Mouse (Mus musculus): ENCODE results near the gene Jtb. TPM values are rescaled to one million over a fixed set of nuclear protein-coding genes. Genes with fewer than 3 reads are reported as not detected.

The Jtb gene
- total RNA-seq, 2 experiments from 2014 or later = 45.0 to 45.3 TPM

DNA sequence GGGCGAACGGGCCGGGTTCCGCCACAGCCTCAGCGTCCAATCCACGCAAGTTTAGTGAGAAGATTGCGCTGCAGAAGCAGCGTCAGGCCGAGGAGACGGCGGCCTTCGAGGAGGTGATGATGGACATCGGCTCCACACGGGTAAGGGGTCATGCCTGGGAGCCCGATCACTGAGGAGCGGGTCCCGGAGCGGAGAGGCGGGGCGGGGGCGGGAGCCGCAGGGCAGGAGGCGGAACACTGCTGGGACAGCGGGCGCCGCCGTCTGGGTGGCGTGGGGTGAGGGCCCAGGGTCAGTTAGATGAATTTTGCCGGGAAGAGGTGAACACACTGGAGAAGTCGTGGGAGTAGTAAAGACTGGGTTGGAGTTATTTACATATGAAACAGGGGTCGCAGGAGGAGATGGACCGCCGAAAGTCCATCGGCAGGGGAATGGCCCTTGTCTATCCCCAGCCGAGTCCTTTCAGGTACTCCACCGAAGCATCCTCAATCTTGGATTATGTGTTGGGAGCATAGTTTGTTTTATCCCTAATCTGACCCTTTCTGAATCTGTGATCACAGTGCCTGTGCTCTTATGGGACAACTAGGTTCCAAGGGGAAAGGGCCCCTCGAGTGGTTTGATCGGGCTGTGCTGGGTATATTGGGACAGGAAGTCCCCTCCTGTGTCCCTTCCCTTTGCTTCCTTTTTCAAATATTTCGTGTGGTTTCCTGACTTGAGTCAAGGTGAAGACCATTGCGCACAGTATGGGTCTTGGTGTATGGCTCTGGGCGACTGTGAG lies 23.2 kb downstream of the Jtb start:
- intact Hi-C loops (cut with DNase I) = no loop called here
- DNase-seq (ENCODE audit: low spot score in 2 of 2) = no peak

DNA sequence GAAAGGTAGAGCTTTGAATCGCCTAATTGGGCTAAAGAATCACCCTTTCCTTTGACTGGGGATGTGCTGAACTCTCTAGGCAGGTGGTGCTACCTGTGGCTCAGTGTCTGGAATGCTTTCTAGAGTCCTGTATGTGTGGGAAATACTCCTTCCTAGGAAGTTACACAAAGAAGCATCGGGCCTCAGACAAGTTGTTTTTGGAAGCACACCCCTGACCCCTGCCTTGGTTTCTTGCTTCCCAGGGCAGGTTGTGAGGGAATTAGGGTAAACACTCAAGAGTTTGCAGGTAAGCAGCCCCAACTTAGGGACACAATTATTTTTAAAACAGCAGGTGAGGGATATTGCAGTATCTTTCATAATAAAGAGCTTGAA lies 23.8 kb downstream of the Jtb start:
- DNase-seq (ENCODE audit: low spot score in 2 of 2) = no peak
- intact Hi-C loops (cut with DNase I) = no loop called here

DNA sequence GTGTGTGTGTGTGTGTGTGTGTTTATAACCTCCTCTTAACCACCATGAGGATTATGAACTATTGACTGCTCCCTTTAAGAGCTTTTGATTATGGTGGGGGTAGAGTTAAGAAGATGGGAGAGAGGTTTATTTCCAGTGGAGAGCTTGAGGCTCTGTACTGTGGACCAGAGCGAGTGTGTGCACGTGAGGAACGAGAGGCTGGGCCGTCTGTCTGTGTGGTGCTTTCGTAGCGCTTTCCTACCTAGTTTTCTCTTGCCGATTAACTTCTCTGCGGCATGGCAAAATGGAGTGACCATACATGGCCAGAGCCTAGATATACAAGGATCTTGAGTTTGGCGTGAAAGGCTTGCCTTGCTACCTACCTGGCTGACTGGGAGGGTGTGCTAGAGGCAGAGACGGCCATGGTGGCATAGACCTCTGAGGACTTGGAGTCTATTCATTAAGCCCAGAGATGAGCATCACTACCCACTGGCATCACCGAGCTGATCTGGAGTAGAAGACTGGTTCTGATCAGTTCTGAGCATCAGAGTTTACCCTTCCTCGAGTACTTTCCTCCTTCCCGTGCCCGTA lies 24.5 kb downstream of the Jtb start:
- no peak for DNase-seq (ENCODE audit: low spot score in 2 of 2)
- intact Hi-C loops (cut with DNase I) = no loop called here

DNA sequence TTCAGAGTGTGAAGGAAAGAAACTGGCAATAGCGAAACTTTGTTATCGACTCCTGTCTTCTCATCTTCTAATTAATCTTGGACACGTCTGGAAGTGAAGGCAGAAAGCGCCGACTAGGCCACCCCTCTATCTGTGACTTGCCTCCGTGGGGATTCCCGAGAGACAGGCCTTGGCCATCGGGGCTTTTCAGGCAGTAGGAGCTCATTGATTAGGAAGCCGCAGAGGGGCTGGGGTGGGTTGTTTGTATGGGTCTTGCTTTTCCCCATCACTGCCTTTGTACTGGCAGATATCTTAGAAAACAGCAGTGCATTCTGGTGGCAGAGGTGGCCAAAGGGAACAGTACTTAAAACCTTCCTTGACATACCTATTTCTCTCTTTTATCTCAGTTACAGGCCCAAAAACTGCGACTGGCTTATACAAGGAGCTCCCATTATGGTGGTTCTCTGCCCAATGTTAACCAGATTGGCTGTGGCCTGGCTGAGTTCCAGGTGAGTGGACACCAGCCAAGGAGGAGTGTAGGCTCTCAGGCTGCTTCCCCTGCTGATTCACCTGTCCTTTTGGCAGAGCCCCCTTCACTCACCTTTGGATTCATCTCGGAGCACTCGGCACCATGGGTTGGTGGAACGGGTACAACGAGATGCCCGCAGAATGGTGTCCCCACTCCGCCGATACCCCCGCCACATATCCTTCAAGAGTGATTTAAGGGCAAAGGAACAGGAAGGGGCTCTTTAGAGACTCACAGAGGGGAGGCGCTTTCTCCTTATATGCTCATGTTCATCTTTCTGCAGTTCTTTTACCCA lies 25.5 kb downstream of the Jtb start:
- intact Hi-C loops (cut with DNase I) = no loop called here
- DNase-seq (ENCODE audit: low spot score in 2 of 2) = no peak

DNA sequence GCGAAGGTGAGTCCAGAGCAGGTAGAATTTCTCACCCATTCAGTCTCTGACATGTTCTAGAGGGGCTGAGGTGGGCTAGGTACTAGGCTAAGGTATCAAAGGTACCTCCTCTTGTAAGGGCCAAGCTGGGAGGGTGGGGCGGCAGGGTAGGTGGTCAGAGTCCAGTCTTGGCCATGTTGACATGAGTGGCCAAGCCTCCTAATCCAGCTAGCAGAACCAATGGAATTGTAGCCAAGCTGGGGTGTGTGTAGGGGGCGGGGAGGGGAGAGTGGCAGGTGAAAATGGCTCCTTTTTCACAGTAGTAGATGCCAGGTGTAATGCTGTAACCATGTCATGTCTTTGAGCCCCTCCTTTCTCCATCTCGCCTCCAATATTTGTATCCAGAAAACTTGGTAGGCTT lies 27.1 kb downstream of the Jtb start:
- no peak for DNase-seq (ENCODE audit: low spot score in 2 of 2)
- intact Hi-C loops (cut with DNase I) = no loop called here

GRCm38 (mm10) chr3:90263121-90263771 lies 31.8 kb downstream of the Jtb start:
- DNase-seq (ENCODE audit: low spot score in 2 of 2) = no peak
- intact Hi-C loops (cut with DNase I) = loop anchor here (10.0 kb wide), 1 partner anchor 112 kb away; no protein-coding TSS in a partner anchor

DNA sequence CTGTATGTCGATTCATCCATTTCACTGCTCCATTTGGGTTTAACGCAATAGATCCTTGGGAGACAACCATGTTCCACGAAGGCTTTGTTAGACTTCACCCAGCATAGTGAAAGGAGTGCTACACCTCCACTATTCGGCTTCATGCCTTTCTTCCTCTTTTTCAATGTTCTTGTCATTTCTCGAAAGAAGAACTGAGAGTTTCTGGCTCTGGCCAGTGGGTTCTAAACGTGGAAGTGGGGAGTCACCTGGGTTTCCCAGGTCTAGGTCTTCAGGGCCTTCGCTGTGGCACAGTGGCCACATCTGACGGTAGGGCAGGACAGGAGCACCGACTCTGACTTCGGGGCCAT lies 33.3 kb downstream of the Jtb start:
- no peak for DNase-seq (ENCODE audit: low spot score in 2 of 2)
- intact Hi-C loops (cut with DNase I) = loop anchor here (10.0 kb wide), 1 partner anchor 110 kb away; no protein-coding TSS in a partner anchor

- intact Hi-C loops (cut with DNase I) = loop anchor here (10.0 kb wide), 1 partner anchor 110 kb away; no protein-coding TSS in a partner anchor
- peak; percentile 88 to 89 for DNase-seq (ENCODE audit: low spot score in 2 of 2)
Observed at GRCm38 (mm10) chr3:90265034-90265931, 33.9 kb downstream of the Jtb start, which contains the start of gene Dennd4b. Gene Dennd4b, plus strand, starts transcription at chr3:90265185.

DNA sequence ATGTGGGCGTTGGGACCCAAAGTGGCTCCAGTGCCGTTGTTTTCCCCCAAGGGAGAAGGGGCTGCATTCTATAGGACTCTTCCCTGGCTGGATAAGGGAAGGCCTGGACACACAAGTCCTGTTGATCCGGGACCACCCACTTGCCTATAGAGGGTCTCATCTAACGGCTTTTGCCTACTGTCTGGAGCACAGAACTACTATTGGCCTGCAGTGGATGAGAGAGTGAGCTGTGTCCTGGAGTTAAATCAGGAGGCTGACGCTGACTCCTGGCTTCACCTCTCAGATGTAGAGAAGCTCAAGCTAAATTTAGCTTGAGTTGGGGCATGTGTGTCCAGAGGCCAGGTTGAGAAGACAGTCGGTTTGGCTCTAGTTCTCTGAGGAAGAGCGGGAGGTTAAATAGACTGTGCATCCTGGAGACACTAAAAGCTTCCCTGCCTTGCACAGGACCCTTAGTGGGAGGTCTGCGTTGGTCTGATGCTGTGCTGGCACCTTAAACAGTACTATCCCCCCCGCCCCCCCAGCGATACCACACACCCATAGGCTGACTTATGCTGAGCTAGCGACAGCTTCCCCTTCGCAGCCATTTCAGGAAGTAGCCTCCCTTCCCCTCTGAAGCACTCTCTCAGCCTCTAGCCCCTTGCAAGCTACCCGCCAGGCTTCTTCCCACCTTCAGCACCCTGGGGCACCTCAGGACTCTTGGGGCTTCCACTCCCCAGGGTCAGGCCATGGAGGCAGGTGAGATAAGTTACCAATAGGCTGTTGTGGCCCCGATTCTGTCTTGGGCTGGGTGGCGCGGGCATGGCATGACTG lies 34.7 kb downstream of the Jtb start:
- intact Hi-C loops (cut with DNase I) = loop anchor here (10.0 kb wide), 1 partner anchor 109 kb away; no protein-coding TSS in a partner anchor
- no peak for DNase-seq (ENCODE audit: low spot score in 2 of 2)

DNA sequence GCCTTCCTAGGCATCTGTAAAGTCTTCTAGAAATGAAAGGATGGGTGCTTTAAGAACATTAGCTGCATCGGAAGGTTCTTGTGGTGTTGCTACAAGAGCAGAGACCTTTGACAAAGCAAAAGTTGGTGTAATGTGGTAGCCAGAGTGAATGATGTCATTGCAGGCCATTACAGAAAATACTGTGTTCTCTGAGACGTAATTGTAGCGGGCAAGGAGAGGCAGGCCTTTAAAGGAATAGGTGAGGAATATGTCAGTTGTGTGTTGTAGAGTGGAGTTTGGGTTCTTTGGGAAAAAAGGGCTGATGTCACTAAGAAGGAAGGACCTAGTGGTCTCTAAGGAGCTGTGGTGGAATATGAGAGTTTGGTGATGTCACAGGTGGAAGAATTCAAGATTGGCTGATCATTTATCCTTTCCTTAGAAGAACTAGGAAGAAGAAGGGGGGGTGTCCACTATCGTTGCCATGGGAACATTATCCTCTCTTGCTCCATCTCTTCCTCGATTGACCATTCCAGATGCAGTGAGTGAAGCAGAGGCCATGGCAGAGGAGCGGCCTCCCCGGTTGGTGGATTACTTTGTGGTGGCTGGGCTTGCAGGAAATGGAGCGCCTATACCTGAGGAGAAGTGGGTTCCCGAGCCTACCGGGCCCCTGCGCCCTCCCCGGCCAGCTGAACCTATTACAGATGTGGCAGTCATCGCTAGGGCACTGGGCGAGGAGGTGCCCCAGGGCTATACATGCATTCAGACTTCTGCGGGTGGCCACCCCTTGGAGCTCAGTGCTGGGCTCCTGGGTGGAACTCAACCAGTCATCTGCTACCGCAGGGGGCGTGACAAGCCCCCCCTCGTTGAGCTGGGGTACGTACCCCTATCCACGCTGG lies 35.7 kb downstream of the Jtb start:
- intact Hi-C loops (cut with DNase I) = loop anchor here (10.0 kb wide), 1 partner anchor 108 kb away; no protein-coding TSS in a partner anchor
- no peak for DNase-seq (ENCODE audit: low spot score in 2 of 2)

DNA sequence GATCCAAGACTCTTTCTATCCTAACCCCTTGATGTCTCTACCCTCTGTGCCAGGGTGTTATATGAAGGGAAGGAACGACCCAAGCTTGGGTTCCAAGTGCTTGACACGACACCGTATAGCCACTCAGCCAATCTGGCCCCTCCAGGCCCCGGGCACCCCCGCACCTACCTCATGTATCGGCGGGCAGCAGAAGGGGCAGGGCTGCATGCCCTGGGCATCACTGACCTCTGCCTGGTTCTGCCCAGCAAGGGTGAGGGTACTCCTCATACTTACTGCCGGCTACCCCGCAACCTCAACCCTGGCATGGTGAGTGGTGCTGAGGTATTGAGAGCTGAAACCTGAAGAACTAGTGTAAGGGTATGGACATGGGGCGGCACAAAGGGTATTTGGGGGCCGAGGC lies 36.8 kb downstream of the Jtb start:
- intact Hi-C loops (cut with DNase I) = loop anchor here (10.0 kb wide), 1 partner anchor 107 kb away; no protein-coding TSS in a partner anchor

DNA sequence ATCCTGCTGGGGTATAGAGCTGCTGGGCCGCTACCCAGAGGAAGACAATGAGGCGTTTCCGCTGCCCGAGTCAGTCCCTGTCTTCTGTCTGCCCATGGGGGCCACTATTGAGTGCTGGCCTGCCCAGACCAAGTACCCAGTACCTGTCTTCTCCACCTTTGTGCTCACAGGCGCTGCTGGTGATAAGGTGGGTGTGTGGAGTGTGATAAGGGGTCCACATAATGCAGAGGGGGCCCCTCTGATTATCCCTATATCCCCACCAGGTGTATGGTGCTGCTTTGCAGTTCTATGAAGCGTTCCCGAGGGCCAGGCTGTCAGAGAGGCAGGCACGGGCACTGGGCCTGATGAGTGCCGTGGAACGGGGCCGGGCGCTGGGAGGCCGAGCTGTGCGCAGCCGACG lies 37.6 kb downstream of the Jtb start:
- intact Hi-C loops (cut with DNase I) = loop anchor here (10.0 kb wide), 1 partner anchor 106 kb away; no protein-coding TSS in a partner anchor
- DNase-seq (ENCODE audit: low spot score in 2 of 2) = no peak

More for the DNA sequence above, 36.8 kb downstream of the Jtb start:
- DNase-seq (ENCODE audit: low spot score in 2 of 2) = no peak

- intact Hi-C loops (cut with DNase I) = no loop called here
- DNase-seq (ENCODE audit: low spot score in 2 of 2) = no peak
Observed at GRCm38 (mm10) chr3:90270784-90271183, 39.4 kb downstream of the Jtb start.

DNA sequence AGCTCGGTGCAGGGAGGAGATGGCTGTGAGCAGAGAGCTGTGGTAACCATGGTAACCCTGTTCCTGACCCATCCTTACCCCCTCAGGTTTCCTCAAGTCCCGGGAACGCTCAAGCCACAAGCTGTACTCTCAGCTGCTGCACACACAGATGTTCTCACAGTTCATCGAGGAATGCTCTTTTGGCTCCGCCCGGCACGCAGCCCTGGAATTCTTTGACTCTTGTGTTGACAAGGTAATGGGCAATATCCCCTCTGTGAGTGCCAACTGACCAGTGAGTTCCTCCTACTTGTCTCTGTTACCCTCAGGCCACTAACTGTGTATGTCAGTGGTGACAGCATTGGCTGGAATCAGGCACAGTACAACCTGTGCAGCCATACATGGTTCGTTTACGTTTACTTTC lies 40.8 kb downstream of the Jtb start:
- intact Hi-C loops (cut with DNase I) = no loop called here
- DNase-seq (ENCODE audit: low spot score in 2 of 2) = no peak

- intact Hi-C loops (cut with DNase I) = no loop called here
- DNase-seq (ENCODE audit: low spot score in 2 of 2) = no peak
Observed at GRCm38 (mm10) chr3:90273855-90274254, 42.5 kb downstream of the Jtb start.

DNA sequence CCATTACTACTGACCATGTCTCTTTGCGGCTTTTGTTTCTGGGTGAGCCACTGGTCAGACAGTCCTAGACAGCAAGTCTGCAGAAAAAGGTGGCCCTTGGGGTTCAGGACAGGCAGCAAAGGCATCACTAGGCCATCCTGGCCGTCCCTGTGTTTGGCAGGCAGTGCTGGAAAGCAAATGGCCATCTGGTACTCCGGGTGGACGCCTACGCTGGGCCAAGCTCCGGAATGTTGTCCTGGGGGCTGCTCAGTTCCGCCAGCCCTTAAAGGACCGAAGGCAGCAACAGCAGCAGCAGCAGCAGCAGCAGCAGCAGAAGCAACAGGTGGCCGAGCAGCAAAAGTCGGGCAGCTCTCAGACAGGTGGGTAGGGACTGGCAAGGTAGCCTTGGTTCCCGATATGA lies 43.9 kb downstream of the Jtb start:
- intact Hi-C loops (cut with DNase I) = no loop called here
- DNase-seq (ENCODE audit: low spot score in 2 of 2) = no peak

DNA sequence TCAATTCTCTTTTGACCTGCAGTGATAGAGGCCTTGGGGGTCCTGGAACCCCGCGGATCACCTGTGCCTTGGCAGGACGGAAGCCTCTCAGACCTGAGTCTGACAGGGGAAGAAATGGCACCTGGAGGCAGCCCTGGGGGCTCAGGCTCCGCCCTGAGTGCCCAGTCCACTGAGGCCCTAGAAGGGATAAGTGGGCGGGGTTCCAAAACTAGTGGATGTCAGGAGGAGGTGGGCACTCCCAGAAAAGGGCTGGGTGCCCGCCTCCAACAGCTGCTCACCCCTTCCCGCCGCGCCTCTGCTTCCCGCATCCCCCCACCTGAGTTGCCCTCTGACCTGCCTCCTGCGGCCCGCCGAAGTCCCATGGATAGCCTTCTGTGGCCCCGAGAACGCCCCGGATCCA lies 45.5 kb downstream of the Jtb start:
- DNase-seq (ENCODE audit: low spot score in 2 of 2) = no peak
- intact Hi-C loops (cut with DNase I) = no loop called here
